Mouse (Mus musculus): ENCODE measurements around the gene 1700003H04Rik.

- TF ChIP-seq MAX (IDR thresholded peaks at IDR 0.05; ENCODE audit: low read depth) (no peak), CEBPB (IDR thresholded peaks at IDR 0.05; ENCODE audit: insufficient read depth, poor library complexity, severe bottlenecking) (no peak), POLR2A (IDR thresholded peaks at IDR 0.05; ENCODE audit: insufficient read length, low read depth) (no peak), USF1 (IDR thresholded peaks at IDR 0.05; ENCODE audit: low read depth) (no peak), MYOD1 (IDR thresholded peaks at IDR 0.05; ENCODE audit: control insufficient read depth in 1 of 3, insufficient read length in 2 of 3, low read depth in 2 of 3) (no peak), E2F4 (IDR thresholded peaks at IDR 0.05; ENCODE audit: insufficient read depth) (no peak), REST (IDR thresholded peaks at IDR 0.05; ENCODE audit: insufficient read depth, insufficient read length) (no peak)
Observed at GRCm38 (mm10) chr3:124536602-124537001, 44.3 kb downstream of the 1700003H04Rik start.

Measured in myocyte (in vitro differentiated cells).